Mouse (Mus musculus) cerebellum, postnatal 10 days (tissue): ENCODE measurements around the gene Rxfp4.
A peak's percentile ranks its signal among the peaks of the same experiment; 100 is the strongest.
"Not testable (repeated sequence)": the region's sequence is repeated elsewhere in the genome, so short reads cannot be mapped to it uniquely, and the experiment has no call there.

Experiments used
- DNase-seq, 2 experiments: peaks; one replicate each; pipeline ENCODE4 v3.0.0; 2021; ENCODE audit warnings: mixed read lengths in 2 of 2

Gene Rxfp4

DNA sequence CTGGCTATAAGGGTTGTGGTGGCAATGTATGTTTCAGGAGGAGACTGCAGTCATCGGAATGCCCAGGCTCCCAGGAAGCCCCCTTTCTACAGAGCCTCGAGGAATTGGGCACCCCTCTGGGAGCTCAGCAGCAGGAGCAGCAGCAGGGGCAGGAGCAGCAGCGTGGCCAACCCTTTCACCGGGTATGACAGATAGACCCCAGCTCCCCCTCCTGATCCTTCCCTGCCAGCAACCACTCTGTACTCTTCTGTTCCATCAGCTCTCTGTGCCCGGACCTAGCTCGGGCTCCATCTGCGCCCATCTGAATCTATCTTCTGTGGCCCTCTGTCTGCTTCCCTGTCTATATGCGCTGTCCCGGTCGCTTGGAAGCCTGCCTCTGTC is 45.2 kb downstream of the Rxfp4 start:
- peak in 1 of 2 experiments; percentile 59 for DNase-seq

GRCm38 (mm10) chr3:88607065-88607757 is 45.7 kb downstream of the Rxfp4 start:
- peak; percentile 94 to 96 for DNase-seq

GRCm38 (mm10) chr3:88605666-88606065 is 47.3 kb downstream of the Rxfp4 start, which contains the start of gene Arhgef2:
TSS of gene Arhgef2 (plus strand) at chr3:88605966.
- not testable (repeated sequence) for DNase-seq

GRCm38 (mm10) chr3:88604863-88605262 is 48.1 kb downstream of the Rxfp4 start:
- DNase-seq: no peak

GRCm38 (mm10) chr3:88603714-88604161 is 49.2 kb downstream of the Rxfp4 start:
- DNase-seq: peak; percentile 81 to 87

DNA sequence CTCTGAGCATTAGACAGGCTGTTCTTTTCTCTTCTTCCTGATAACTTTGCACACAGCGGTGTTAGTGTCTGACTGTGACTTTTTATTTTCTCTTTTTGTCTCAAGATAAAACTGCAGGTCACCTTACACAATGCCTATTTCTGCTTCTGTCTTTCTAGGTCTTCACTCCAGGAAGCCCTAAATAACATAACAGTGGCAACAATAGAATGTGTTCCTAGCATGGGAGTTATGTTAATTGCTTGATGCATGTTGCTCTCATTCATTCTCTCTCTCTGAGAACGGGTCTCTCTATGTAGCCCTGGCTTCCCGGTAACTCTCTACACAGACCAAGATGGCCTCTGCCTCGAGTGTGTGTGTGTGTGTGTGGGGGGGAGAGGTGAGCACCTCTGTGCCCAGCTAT is 50.5 kb downstream of the Rxfp4 start:
- no peak for DNase-seq
